Mouse (Mus musculus): ENCODE data around the gene Fam185a. TPM values are rescaled to one million over a fixed set of nuclear protein-coding genes. Genes with fewer than 3 reads are reported as not detected.

Fam185a gene
- polyA plus RNA-seq, 1 experiment = 21.4 TPM

- Histone ChIP-seq H3K9me3 (replicated peaks; ENCODE audit: control insufficient read depth, insufficient read depth, low read length, poor library complexity, severe bottlenecking) (no peaks in the 10 kb centered on the region; the same call in 1 of the 2 replicates), H3K27me3 (ENCODE audit: control insufficient read depth, insufficient read depth, low read length, poor library complexity, severe bottlenecking) (no peaks in the 10 kb centered on the region), H3K27ac (ENCODE audit: insufficient read depth, low read length) (no peak overlapping the region), H3K4me3 (ENCODE audit: low read depth, low read length) (no peak overlapping the region), H3K4me1 (ENCODE audit: control insufficient read depth, insufficient read depth, low read length) (no peaks in the 10 kb centered on the region), H3K36me3 (ENCODE audit: control insufficient read depth, insufficient read depth, low read length, poor library complexity, severe bottlenecking) (no peaks in the 10 kb centered on the region), H3K9ac (ENCODE audit: low read depth, poor library complexity, severe bottlenecking) (no peak overlapping the region)
- TF ChIP-seq POLR2A (IDR thresholded peaks at IDR 0.05; ENCODE audit: insufficient read depth, low read length) = no peak
- no peak for TF ChIP-seq CTCF (IDR thresholded peaks at IDR 0.05; ENCODE audit: low read depth, low read length)
- TF ChIP-seq EP300 (IDR thresholded peaks at IDR 0.05; ENCODE audit: insufficient read depth, low read depth, low read length) = no peak
Observed at GRCm38 (mm10) chr5:21414116-21414820, 10.5 kb upstream of the Fam185a start.

DNA sequence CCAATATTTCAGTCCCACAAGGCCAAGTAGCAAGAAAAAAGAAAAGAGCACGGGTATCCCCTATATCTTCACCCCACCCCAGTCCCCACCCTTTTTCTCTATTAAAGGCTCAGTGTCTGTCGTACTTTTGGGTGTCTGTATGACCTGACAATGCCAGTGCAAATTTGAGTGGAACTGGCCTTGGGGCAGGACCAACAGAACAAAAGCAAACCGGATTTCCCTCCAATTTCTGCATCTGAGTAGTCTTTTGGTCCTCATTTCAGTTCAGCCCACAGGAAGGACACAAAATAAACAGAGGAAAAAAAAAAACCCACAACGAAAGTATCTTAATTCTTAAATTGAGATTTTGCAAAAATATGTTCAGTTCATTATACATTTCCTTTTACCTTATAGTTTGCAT, 6.1 kb upstream of the Fam185a start:
- Histone ChIP-seq H3K9ac (ENCODE audit: low read depth, poor library complexity, severe bottlenecking) (no peak overlapping the region), H3K36me3 (ENCODE audit: control insufficient read depth, insufficient read depth, low read length, poor library complexity, severe bottlenecking) (no peaks in the 10 kb centered on the region), H3K9me3 (replicated peaks; ENCODE audit: control insufficient read depth, insufficient read depth, low read length, poor library complexity, severe bottlenecking) (no peaks in the 10 kb centered on the region), H3K4me1 (ENCODE audit: control insufficient read depth, insufficient read depth, low read length) (no peaks in the 10 kb centered on the region), H3K27me3 (ENCODE audit: control insufficient read depth, insufficient read depth, low read length, poor library complexity, severe bottlenecking) (no peaks in the 10 kb centered on the region), H3K4me3 (ENCODE audit: low read depth, low read length) (no peak overlapping the region), H3K27ac (ENCODE audit: insufficient read depth, low read length) (no peak overlapping the region)
- TF ChIP-seq CTCF (IDR thresholded peaks at IDR 0.05; ENCODE audit: low read depth, low read length) (no peak), POLR2A (IDR thresholded peaks at IDR 0.05; ENCODE audit: insufficient read depth, low read length) (no peak), EP300 (IDR thresholded peaks at IDR 0.05; ENCODE audit: insufficient read depth, low read depth, low read length) (no peak)

- H3K4me1 ChIP-seq (ENCODE audit: control insufficient read depth, insufficient read depth, low read length) = no peaks in the 10 kb centered on the region
Observed at GRCm38 (mm10) chr5:21420609-21421008, 4.1 kb upstream of the Fam185a start.

DNA sequence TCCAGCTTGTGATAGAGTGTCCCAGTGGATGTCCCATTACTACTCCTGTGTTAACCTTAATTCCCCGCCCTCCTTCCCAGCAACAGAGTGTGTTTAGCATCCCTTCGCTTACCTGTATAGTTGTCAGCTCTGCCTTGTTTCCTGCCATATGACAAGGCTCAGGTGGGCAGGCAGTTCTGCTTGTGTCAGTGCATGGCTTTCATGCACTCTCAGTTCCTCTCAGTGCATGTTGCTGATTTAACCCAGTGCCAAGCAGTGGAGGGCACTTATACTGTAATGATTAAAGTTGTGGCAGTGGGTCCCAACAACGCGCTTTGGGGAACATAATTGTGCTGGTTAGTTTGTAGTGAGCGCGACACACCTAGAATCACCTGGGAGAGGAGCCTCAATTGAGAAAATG, 1.9 kb downstream of the Fam185a start:
- TF ChIP-seq EP300 (IDR thresholded peaks at IDR 0.05; ENCODE audit: insufficient read depth, low read depth, low read length) (no peak), POLR2A (IDR thresholded peaks at IDR 0.05; ENCODE audit: insufficient read depth, low read length) (no peak), CTCF (IDR thresholded peaks at IDR 0.05; ENCODE audit: low read depth, low read length) (no peak)
- Histone ChIP-seq H3K36me3 (ENCODE audit: control insufficient read depth, insufficient read depth, low read length, poor library complexity, severe bottlenecking) (peaks cover 6% of the 10 kb centered on the region), H3K4me3 (ENCODE audit: low read depth, low read length) (no peak overlapping the region), H3K4me1 (ENCODE audit: control insufficient read depth, insufficient read depth, low read length) (peaks cover 1% of the 10 kb centered on the region), H3K27ac (ENCODE audit: insufficient read depth, low read length) (no peak overlapping the region), H3K27me3 (ENCODE audit: control insufficient read depth, insufficient read depth, low read length, poor library complexity, severe bottlenecking) (no peaks in the 10 kb centered on the region), H3K9me3 (replicated peaks; ENCODE audit: control insufficient read depth, insufficient read depth, low read length, poor library complexity, severe bottlenecking) (no peaks in the 10 kb centered on the region), H3K9ac (ENCODE audit: low read depth, poor library complexity, severe bottlenecking) (no peak overlapping the region)

More at GRCm38 (mm10) chr5:21420609-21421008, 4.1 kb upstream of the Fam185a start:
- H3K9me3 ChIP-seq (replicated peaks; ENCODE audit: control insufficient read depth, insufficient read depth, low read length, poor library complexity, severe bottlenecking) = no peaks in the 10 kb centered on the region
- H3K27ac ChIP-seq (ENCODE audit: insufficient read depth, low read length) = no peak overlapping the region
- H3K4me3 ChIP-seq (ENCODE audit: low read depth, low read length) = no peak overlapping the region
- no peaks in the 10 kb centered on the region for H3K36me3 ChIP-seq (ENCODE audit: control insufficient read depth, insufficient read depth, low read length, poor library complexity, severe bottlenecking)
- no peaks in the 10 kb centered on the region for H3K27me3 ChIP-seq (ENCODE audit: control insufficient read depth, insufficient read depth, low read length, poor library complexity, severe bottlenecking)
- TF ChIP-seq EP300 (IDR thresholded peaks at IDR 0.05; ENCODE audit: insufficient read depth, low read depth, low read length) (no peak), POLR2A (IDR thresholded peaks at IDR 0.05; ENCODE audit: insufficient read depth, low read length) (no peak), CTCF (IDR thresholded peaks at IDR 0.05; ENCODE audit: low read depth, low read length) (no peak)
- H3K9ac ChIP-seq (ENCODE audit: low read depth, poor library complexity, severe bottlenecking) = no peak overlapping the region

GRCm38 (mm10) chr5:21434148-21434929, 9.6 kb downstream of the Fam185a start:
- no peaks in the 10 kb centered on the region for H3K27me3 ChIP-seq (ENCODE audit: control insufficient read depth, insufficient read depth, low read length, poor library complexity, severe bottlenecking)
- H3K4me1 ChIP-seq (ENCODE audit: control insufficient read depth, insufficient read depth, low read length) = no peaks in the 10 kb centered on the region
- TF ChIP-seq POLR2A (IDR thresholded peaks at IDR 0.05; ENCODE audit: insufficient read depth, low read length) (no peak), EP300 (IDR thresholded peaks at IDR 0.05; ENCODE audit: insufficient read depth, low read depth, low read length) (no peak), CTCF (IDR thresholded peaks at IDR 0.05; ENCODE audit: low read depth, low read length) (no peak)
- no peak overlapping the region for H3K27ac ChIP-seq (ENCODE audit: insufficient read depth, low read length)
- H3K4me3 ChIP-seq (ENCODE audit: low read depth, low read length) = no peak overlapping the region
- no peaks in the 10 kb centered on the region for H3K9me3 ChIP-seq (replicated peaks; ENCODE audit: control insufficient read depth, insufficient read depth, low read length, poor library complexity, severe bottlenecking)
- no peak overlapping the region for H3K9ac ChIP-seq (ENCODE audit: low read depth, poor library complexity, severe bottlenecking)
- H3K36me3 ChIP-seq (ENCODE audit: control insufficient read depth, insufficient read depth, low read length, poor library complexity, severe bottlenecking) = peaks cover 14% of the 10 kb centered on the region
